Mouse (Mus musculus): ENCODE data around the gene Fbxl19. TPM values are rescaled to one million over a fixed set of nuclear protein-coding genes. Genes with fewer than 3 reads are reported as not detected.

Gene Fbxl19
- total RNA-seq (2021) = 10 to 100 TPM; 72.4 to 81.5 TPM
- long read RNA-seq, experiment 1, partial matches to known transcripts = 3 of 9 reads
- long read RNA-seq, experiment 1, other reads (novel, unspliced or antisense) = 5 of 9 reads
- long read RNA-seq, experiment 2, partial matches to known transcripts = 2 of 12 reads
- long read RNA-seq, experiment 2, other reads (novel, unspliced or antisense) = 8 of 12 reads

DNA sequence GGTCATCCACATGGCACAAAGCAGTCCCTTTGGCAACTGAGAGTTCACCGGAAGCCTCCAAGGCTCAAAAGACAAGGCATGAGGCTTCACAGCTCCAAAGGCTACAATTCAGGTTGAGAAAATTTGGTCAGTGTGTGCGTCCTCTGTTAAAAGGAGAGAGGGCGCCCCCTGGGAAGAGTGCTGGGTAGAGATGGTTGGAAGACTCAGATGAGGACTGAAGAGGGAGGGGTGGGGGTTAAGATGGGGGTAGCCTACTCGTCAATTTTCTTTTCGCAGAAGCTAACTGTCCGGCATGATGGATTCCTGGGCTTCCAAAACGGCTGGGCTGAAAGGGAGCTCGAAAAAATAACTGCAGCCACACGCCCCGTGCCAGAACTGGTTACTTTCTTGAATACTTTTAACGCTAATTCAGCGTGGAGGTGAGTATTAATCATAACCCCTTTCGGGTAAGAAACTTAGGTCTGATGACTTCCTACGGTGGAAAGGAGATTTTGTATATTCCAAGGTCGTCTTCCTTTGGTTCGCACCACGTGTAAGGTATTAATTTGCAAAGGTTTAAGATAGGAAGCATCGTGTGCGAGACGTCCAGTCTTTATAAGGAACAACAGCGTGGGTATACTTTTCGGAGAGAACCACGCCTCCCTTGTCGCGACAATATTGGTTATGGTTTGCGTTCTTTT is at the start of gene Fbxl19:
TSS of gene Fbxl19 (plus strand) at position 178 of the 680 bp plus-strand sequence.
- intact Hi-C loops (cut with DNase I) = loop anchor here (1.0 to 5.0 kb wide), 4 partner anchors 27 to 1242 kb away; partner anchors contain the start of genes Atxn2l and Srcap
- peak; percentile 70 to 73 for DNase-seq (ENCODE audit: extremely low spot score in 1 of 2, low spot score in 2 of 2)

DNA sequence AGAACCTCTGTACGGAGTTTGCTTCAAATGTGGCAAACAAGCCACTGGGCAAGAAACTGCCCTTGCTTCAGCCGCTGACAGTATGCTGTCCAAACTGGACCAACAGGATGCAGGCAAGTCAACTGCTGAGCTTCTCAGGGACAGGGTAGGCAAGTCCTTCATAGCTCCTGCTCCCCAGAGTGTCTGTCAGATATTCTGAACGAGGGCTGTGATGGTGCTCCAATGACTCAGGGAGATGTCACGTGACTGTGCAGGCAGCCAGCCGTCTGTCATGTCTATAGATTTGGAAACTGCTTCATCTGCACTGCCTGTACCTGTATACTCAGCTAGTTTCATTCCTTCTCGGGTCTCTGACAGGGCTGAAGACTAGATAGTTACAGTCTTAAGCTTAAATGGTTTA is 45.4 kb upstream of the Fbxl19 start:
- no peak overlapping the region for H3K4me3 ChIP-seq
- no peak for TF ChIP-seq CTCF (IDR thresholded peaks at IDR 0.05)
- no peak overlapping the region for H3K27ac ChIP-seq
- intact Hi-C loops (cut with DNase I) = no loop called here
- DNase-seq (ENCODE audit: extremely low spot score in 1 of 2, low spot score in 2 of 2) = no peak

More for the DNA sequence above, at the start of gene Fbxl19:
- H3K27ac ChIP-seq = peak within 1 kb of the TSS; percentile 93
- peak within 1 kb of the TSS; percentile 77 for H3K4me3 ChIP-seq
- peak; percentile 63 for TF ChIP-seq CTCF (IDR thresholded peaks at IDR 0.05)

DNA sequence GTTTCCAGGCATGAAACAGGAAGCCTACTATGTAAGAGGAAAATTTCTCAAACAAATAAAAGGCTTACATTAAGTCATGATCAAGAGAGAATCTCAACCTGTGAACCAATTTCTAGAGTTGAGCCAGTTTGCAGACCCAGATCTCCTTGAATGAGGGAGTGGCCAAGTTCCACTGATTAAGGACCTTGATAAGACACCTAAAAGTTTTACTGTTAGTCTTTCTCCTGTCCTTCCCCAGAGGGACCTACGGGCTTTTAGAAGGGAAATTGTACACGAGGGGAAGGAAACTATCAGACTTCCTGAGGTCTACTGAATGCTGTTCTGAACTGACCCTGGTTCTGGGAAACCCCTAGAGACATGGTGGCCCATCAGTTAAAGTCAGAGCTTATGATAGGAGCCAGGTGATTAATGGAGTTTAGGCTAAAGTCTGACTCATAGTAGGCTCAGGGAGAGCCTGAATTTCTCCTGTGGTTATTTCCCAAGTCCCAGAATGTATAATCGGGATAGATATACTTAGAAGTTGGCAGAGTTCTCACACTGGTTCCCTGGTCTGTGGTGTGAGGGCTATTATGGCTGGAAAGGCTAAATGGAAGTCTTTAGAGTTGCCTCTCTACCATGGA is 43.5 kb upstream of the Fbxl19 start:
- no peak overlapping the region for H3K4me3 ChIP-seq
- H3K27ac ChIP-seq = no peak overlapping the region
- no peak for DNase-seq (ENCODE audit: extremely low spot score in 1 of 2, low spot score in 2 of 2)
- intact Hi-C loops (cut with DNase I) = no loop called here
- no peak for TF ChIP-seq CTCF (IDR thresholded peaks at IDR 0.05)

- no peak for DNase-seq (ENCODE audit: extremely low spot score in 1 of 2, low spot score in 2 of 2)
- no peak overlapping the region for H3K27ac ChIP-seq
- no peak for TF ChIP-seq CTCF (IDR thresholded peaks at IDR 0.05)
- intact Hi-C loops (cut with DNase I) = no loop called here
- no peak overlapping the region for H3K4me3 ChIP-seq
Measured at GRCm38 (mm10) chr7:127703561-127704178, 40.7 kb upstream of the Fbxl19 start.

DNA sequence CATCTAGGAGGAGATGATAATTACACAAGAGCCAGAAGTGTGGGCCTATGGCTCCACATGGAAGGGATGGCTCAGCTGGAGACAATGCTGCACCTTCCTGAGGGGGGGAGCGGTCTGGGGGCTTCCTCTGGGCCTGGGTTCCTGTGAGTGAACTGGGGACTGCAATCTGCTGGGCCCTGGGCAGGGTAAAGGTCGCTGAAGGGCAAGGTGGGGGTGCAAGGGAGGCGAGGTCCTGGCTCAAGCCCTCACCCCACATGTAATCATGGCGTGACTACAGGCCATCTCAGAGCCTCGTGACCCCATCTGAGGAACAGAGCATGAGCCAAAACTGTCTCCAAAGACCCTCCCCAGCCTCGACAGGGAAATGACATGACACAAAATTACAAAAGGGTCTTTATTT is 39.7 kb upstream of the Fbxl19 start:
- DNase-seq (ENCODE audit: extremely low spot score in 1 of 2, low spot score in 2 of 2) = no peak
- Histone ChIP-seq H3K27ac (no peak overlapping the region), H3K4me3 (no peak overlapping the region)
- TF ChIP-seq CTCF (IDR thresholded peaks at IDR 0.05) = no peak
- intact Hi-C loops (cut with DNase I) = no loop called here

GRCm38 (mm10) chr7:127705706-127706105 is 38.6 kb upstream of the Fbxl19 start:
- H3K27ac ChIP-seq = no peak overlapping the region
- intact Hi-C loops (cut with DNase I) = no loop called here
- no peak for DNase-seq (ENCODE audit: extremely low spot score in 1 of 2, low spot score in 2 of 2)
- TF ChIP-seq CTCF (IDR thresholded peaks at IDR 0.05) = no peak
- no peak overlapping the region for H3K4me3 ChIP-seq

DNA sequence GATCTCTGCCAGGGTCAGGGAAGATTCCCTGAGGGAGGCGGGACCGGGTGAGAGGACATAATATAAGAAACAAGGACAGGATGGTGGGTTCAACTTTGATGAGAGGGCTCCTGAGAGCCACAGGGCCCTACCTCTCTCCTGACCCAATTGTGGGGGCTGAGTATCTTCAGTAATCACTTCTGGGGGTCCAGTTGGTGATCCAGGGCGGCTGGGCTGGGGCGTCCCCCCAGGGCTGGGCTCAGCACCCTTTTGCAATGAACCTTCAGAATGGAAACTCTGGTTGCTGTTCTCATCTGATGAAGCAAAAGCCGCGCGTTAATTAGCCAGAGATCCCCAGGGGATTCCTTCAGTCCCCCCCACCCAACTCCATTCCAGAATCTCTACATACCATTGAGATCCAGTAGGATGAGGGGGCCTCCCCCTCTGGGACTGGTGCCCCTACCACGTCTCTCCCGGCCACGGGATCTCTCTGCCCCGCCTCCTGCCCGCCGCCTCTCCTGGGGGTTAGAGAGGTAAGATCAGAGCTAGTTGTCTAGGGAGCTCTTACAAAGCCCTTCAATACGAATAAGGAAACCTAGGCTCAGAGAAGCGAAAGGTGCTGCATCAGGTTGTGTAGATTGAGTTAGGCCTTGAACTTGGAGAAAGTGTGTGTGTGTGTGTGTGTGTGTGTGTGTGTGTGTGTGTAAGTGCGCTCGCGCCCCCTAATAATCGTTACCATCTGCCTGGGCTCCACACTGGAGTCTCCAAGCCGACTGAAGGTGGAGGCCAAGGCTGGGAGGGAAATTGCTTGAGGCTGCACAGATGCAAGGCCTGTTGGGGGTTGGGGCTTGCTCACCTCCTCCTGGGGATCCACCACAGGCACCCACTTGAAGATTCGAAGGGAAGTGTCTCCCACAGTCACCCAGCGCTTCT is 37.0 kb upstream of the Fbxl19 start:
- intact Hi-C loops (cut with DNase I) = no loop called here
- peak overlapping the region; percentile 92 for H3K4me3 ChIP-seq
- DNase-seq (ENCODE audit: extremely low spot score in 1 of 2, low spot score in 2 of 2) = no peak
- no peak for TF ChIP-seq CTCF (IDR thresholded peaks at IDR 0.05)
- H3K27ac ChIP-seq = peak overlapping the region; percentile 92

GRCm38 (mm10) chr7:127707957-127708206 is 36.5 kb upstream of the Fbxl19 start:
- no peak for DNase-seq (ENCODE audit: extremely low spot score in 1 of 2, low spot score in 2 of 2)
- no peak for TF ChIP-seq CTCF (IDR thresholded peaks at IDR 0.05)
- Histone ChIP-seq H3K4me3 (peak overlapping the region; percentile 92), H3K27ac (peak overlapping the region; percentile 92)
- intact Hi-C loops (cut with DNase I) = loop anchor here (1.0 to 2.0 kb wide), 2 partner anchors 13 to 33 kb away; no protein-coding TSS in a partner anchor

DNA sequence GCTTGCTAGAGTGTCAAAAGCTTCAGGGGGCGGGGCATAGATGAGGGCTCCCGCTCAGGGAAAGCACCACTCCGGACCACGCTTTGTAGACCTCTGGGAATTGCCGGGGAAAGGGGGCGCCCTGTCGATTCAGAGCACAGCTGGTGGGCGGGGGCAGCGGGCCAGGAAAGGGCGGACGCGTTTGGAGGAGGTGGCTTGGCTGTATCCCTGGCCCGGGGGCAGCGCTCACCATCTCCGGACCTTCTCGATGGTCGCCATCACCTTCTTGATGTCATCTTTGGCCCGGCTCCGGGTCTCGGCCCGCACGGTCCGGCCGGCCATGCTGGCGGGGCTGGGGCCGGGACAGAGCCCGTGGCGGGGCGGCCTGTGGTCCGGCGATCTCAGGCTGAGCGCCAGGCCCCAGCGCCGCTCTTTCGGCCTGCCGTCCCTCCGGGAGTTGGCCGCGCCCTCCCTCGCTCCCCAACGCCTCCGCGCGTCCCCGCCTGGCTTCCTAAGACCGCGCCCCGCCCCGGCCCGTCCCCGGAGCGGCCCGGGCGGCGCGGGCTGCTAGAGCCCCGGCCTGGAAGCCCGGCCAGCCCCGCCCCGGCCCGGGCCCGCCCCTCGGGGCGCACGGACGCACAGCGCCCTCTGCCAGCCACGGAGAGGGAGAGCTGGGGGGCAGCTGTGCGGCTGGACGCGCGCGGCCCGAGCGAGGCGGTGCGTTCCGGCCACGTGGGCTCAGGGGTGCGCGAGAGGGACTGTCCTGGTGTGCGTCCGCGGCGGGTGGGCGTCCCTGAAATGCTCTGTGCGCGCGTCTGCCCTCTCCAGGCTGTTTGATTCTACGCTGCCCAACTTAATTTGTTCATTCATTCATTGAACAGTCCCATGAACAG is 35.9 kb upstream of the Fbxl19 start, which contains the start of gene Bcl7c:
TSS of gene Bcl7c (minus strand) at position 727 of the 872 bp plus-strand sequence.
- Histone ChIP-seq H3K27ac (peak within 1 kb of the TSS; percentile 92), H3K4me3 (peak within 1 kb of the TSS; percentile 92)
- peak; percentile 60 for TF ChIP-seq CTCF (IDR thresholded peaks at IDR 0.05)
- intact Hi-C loops (cut with DNase I) = loop anchor here (1.0 to 2.0 kb wide), 2 partner anchors 14 to 33 kb away; no protein-coding TSS in a partner anchor
- peak; percentile 87 for DNase-seq (ENCODE audit: extremely low spot score in 1 of 2, low spot score in 2 of 2)

DNA sequence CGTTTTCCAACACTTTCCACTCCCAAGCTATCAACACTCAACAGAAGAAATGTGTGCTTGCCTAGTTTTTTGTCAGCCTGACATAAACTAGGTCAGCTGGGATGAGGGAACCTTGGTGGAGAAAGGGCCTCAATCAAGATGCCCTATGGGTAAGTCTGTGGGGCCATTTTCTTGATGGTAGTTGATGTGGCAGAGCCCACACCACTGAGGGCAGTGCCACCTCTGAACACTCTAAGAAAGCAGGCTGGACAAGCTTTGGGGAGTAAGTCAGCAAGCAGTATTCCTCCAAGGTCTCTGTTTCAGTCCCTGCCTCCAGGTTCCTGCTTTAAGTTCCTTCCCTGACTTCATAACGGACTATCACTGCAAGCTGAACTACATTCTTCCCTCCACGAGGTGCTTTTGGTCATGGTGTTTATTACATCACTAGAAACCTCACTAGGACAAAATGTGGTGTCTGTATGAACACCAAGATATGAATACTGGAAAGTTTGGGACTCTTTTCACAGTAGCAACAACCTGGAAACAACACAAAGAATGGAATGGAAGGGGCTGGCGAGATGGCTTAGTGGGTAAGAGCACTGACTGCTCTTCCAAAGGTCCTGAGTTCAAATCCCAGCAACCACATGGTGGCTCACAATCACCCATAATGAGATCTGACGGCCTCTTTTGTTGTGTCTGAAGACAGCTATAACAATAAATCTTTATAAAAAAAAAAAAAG is 34.9 kb upstream of the Fbxl19 start:
- DNase-seq (ENCODE audit: extremely low spot score in 1 of 2, low spot score in 2 of 2) = no peak
- Histone ChIP-seq H3K27ac (no peak overlapping the region), H3K4me3 (peak overlapping the region; percentile 92)
- no peak for TF ChIP-seq CTCF (IDR thresholded peaks at IDR 0.05)
- intact Hi-C loops (cut with DNase I) = loop anchor here (2.0 kb wide), 1 partner anchor 15 kb away; no protein-coding TSS in a partner anchor

Data from left cerebral cortex, adult 2 months (tissue).